Mouse (Mus musculus): Measurements from ENCODE around the gene Lurap1.

GRCm38 (mm10) chr4:116150156-116150861 is 829 bp downstream of the Lurap1 start:
- TF ChIP-seq CTCF (IDR thresholded peaks at IDR 0.05; ENCODE audit: low read depth) = no peak
- TF ChIP-seq EP300 (IDR thresholded peaks at IDR 0.05; ENCODE audit: low read depth) = no peak
